Mouse (Mus musculus) brain, embryonic 14.5 days (tissue): ENCODE measurements at regions not wholly inside any gene's neighbourhood (a gene's known extent, or its start where the extent isn't known, plus 50 kb on each side); places are given as distances from the start of the nearest gene placed in this dataset.

Experiments
- CTCF ChIP-seq: fragments of 200-500 bp; IDR thresholded peaks from 2 replicates; pipeline ENCODE4 v1.5.1; 2012; ENCODE audit warnings: inconsistent platforms, mild to moderate bottlenecking, moderate library complexity, borderline replicate concordance; ENCODE audit not compliant: insufficient read depth, insufficient read length; ENCODE audit errors: extremely low read depth
- POLR2A ChIP-seq: fragments of 200-500 bp; IDR thresholded peaks from 2 replicates; pipeline ENCODE4 v1.6.1; 2012; ENCODE audit warnings: mild to moderate bottlenecking, inconsistent platforms, borderline replicate concordance; ENCODE audit not compliant: poor library complexity, insufficient read depth, insufficient read length, severe bottlenecking; ENCODE audit errors: extremely low read depth

DNA sequence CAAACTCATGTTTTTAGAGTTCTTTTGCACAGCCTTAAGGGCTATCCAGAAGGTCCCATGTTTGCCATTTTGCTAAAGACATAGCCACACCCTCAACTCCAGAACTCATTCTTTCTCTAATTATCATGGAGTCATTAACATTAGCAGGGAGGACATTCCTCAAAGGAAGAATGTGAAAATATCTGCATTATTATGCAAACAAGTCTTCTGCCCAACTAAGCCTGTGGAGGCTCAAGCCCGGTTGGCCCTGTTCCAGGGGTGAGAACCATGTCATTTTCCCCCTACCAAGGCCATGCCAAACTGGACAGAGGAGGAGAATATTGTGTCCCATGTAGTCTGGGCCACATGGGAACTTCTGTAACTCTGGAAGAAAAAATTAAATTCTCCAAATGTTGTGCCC lies 62.5 kb upstream of the Ptprk start:
- TF ChIP-seq CTCF = no peak
- no peak for TF ChIP-seq POLR2A
